Mouse (Mus musculus): ENCODE measurements around the gene Pip4k2c. TPM values are rescaled to one million over a fixed set of nuclear protein-coding genes. Genes with fewer than 3 reads are reported as not detected.

The Pip4k2c gene
- polyA plus RNA-seq, 1 experiment from 2014 or later, result 17.3 TPM

GRCm38 (mm10) chr10:127205373-127205772 is 6.0 kb downstream of the Pip4k2c start:
- WGBS, result 90% methylated on average over 10 of the region's 10 CpGs
- no peak overlapping the region for H3K4me2 ChIP-seq (replicated peaks)
- H3K27ac ChIP-seq, result no peak overlapping the region
- no peak for ATAC-seq
- peaks cover 9% of the 10 kb centered on the region for H3K4me1 ChIP-seq (replicated peaks)
- no peak overlapping the region for H3K4me3 ChIP-seq (replicated peaks)
- no peak overlapping the region for H3K9ac ChIP-seq (replicated peaks)
- no peaks in the 10 kb centered on the region for H3K27me3 ChIP-seq
- H3K36me3 ChIP-seq, result peaks cover 79% of the 10 kb centered on the region
- no peaks in the 10 kb centered on the region for H3K9me3 ChIP-seq

GRCm38 (mm10) chr10:127204589-127204988 is 6.8 kb downstream of the Pip4k2c start:
- Histone ChIP-seq H3K36me3 (peaks cover 87% of the 10 kb centered on the region), H3K9ac (replicated peaks) (no peak overlapping the region), H3K4me2 (replicated peaks) (no peak overlapping the region), H3K9me3 (no peaks in the 10 kb centered on the region), H3K27me3 (no peaks in the 10 kb centered on the region), H3K27ac (no peak overlapping the region), H3K4me3 (replicated peaks) (no peak overlapping the region), H3K4me1 (replicated peaks) (peaks cover under 1% of the 10 kb centered on the region)
- WGBS, result 92% methylated on average over 5 of the region's 5 CpGs
- ATAC-seq, result no peak

GRCm38 (mm10) chr10:127203106-127203505 is 8.3 kb downstream of the Pip4k2c start:
- no peaks in the 10 kb centered on the region for H3K27me3 ChIP-seq
- H3K4me1 ChIP-seq (replicated peaks), result no peaks in the 10 kb centered on the region
- no peak for ATAC-seq
- no peak overlapping the region for H3K4me3 ChIP-seq (replicated peaks)
- no peak overlapping the region for H3K27ac ChIP-seq
- 90% methylated on average over 3 of the region's 3 CpGs for WGBS
- no peak overlapping the region for H3K9ac ChIP-seq (replicated peaks)
- no peak overlapping the region for H3K4me2 ChIP-seq (replicated peaks)
- peaks cover 95% of the 10 kb centered on the region for H3K36me3 ChIP-seq
- H3K9me3 ChIP-seq, result no peaks in the 10 kb centered on the region

- Histone ChIP-seq H3K9me3 (no peaks in the 10 kb centered on the region), H3K27me3 (no peaks in the 10 kb centered on the region), H3K4me2 (replicated peaks) (no peak overlapping the region), H3K36me3 (peaks cover 73% of the 10 kb centered on the region), H3K9ac (replicated peaks) (no peak overlapping the region), H3K4me1 (replicated peaks) (peaks cover 10% of the 10 kb centered on the region), H3K4me3 (replicated peaks) (no peak overlapping the region), H3K27ac (no peak overlapping the region)
- ATAC-seq, result no peak
- WGBS, result 86% methylated on average over 8 of the region's 8 CpGs
These were observed 11.1 kb downstream of the Pip4k2c start for GRCm38 (mm10) chr10:127200279-127200678.

- WGBS, result 86% methylated on average over 11 of the region's 11 CpGs
- H3K27ac ChIP-seq, result no peak overlapping the region
- peaks cover 17% of the 10 kb centered on the region for H3K4me1 ChIP-seq (replicated peaks)
- ATAC-seq, result no peak
- no peak overlapping the region for H3K4me2 ChIP-seq (replicated peaks)
- no peaks in the 10 kb centered on the region for H3K27me3 ChIP-seq
- no peak overlapping the region for H3K9ac ChIP-seq (replicated peaks)
- H3K4me3 ChIP-seq (replicated peaks), result no peak overlapping the region
- H3K9me3 ChIP-seq, result no peaks in the 10 kb centered on the region
- H3K36me3 ChIP-seq, result peaks cover 65% of the 10 kb centered on the region
These were observed 11.9 kb downstream of the Pip4k2c start for GRCm38 (mm10) chr10:127199474-127199873.

- peaks cover 21% of the 10 kb centered on the region for H3K4me1 ChIP-seq (replicated peaks)
- no peak overlapping the region for H3K27ac ChIP-seq
- WGBS, result 77% methylated on average over 5 of the region's 5 CpGs
- H3K9me3 ChIP-seq, result no peaks in the 10 kb centered on the region
- no peak overlapping the region for H3K9ac ChIP-seq (replicated peaks)
- no peaks in the 10 kb centered on the region for H3K27me3 ChIP-seq
- H3K36me3 ChIP-seq, result peaks cover 61% of the 10 kb centered on the region
- H3K4me3 ChIP-seq (replicated peaks), result no peak overlapping the region
- no peak overlapping the region for H3K4me2 ChIP-seq (replicated peaks)
- ATAC-seq, result no peak
These were observed 12.3 kb downstream of the Pip4k2c start for GRCm38 (mm10) chr10:127199068-127199467.

- Histone ChIP-seq H3K27me3 (no peaks in the 10 kb centered on the region), H3K9me3 (no peaks in the 10 kb centered on the region), H3K36me3 (peaks cover 56% of the 10 kb centered on the region), H3K4me2 (replicated peaks) (no peak overlapping the region), H3K4me1 (replicated peaks) (peaks cover 23% of the 10 kb centered on the region), H3K27ac (no peak overlapping the region), H3K9ac (replicated peaks) (no peak overlapping the region), H3K4me3 (replicated peaks) (no peak overlapping the region)
- ATAC-seq, result no peak
- 76% methylated on average over 2 of the region's 2 CpGs for WGBS
These were observed 12.9 kb downstream of the Pip4k2c start for GRCm38 (mm10) chr10:127198492-127198891.

GRCm38 (mm10) chr10:127197505-127198110 is 13.8 kb downstream of the Pip4k2c start:
- Histone ChIP-seq H3K9me3 (no peaks in the 10 kb centered on the region), H3K27ac (no peak overlapping the region), H3K27me3 (no peaks in the 10 kb centered on the region), H3K36me3 (peaks cover 53% of the 10 kb centered on the region), H3K4me2 (replicated peaks) (no peak overlapping the region), H3K4me3 (replicated peaks) (no peak overlapping the region), H3K9ac (replicated peaks) (no peak overlapping the region), H3K4me1 (replicated peaks) (peaks cover 30% of the 10 kb centered on the region)
- no peak for ATAC-seq
- 92% methylated on average over 11 of the region's 11 CpGs for WGBS

- Histone ChIP-seq H3K36me3 (peaks cover 53% of the 10 kb centered on the region), H3K4me2 (replicated peaks) (no peak overlapping the region), H3K4me1 (replicated peaks) (peaks cover 30% of the 10 kb centered on the region), H3K9me3 (no peaks in the 10 kb centered on the region), H3K27ac (no peak overlapping the region), H3K4me3 (replicated peaks) (no peak overlapping the region), H3K27me3 (no peaks in the 10 kb centered on the region), H3K9ac (replicated peaks) (no peak overlapping the region)
- no peak for ATAC-seq
- 92% methylated on average over 8 of the region's 8 CpGs for WGBS
These were observed 14.3 kb downstream of the Pip4k2c start for GRCm38 (mm10) chr10:127197104-127197503.

- peak overlapping the region; percentile 91 for H3K27ac ChIP-seq
- 6% methylated on average over 5 of the region's 5 CpGs for WGBS
- peak; percentile 60 for ATAC-seq
- H3K36me3 ChIP-seq, result peaks cover 51% of the 10 kb centered on the region
- peak overlapping the region; percentile 92 for H3K4me3 ChIP-seq (replicated peaks)
- peak overlapping the region; percentile 79 for H3K4me2 ChIP-seq (replicated peaks)
- H3K4me1 ChIP-seq (replicated peaks), result peaks cover 30% of the 10 kb centered on the region
- peak overlapping the region; percentile 96 for H3K9ac ChIP-seq (replicated peaks)
- H3K9me3 ChIP-seq, result no peaks in the 10 kb centered on the region
- H3K27me3 ChIP-seq, result no peaks in the 10 kb centered on the region
These were observed 15.0 kb downstream of the Pip4k2c start for GRCm38 (mm10) chr10:127196392-127196791.

GRCm38 (mm10) chr10:127195328-127196129 is 15.9 kb downstream of the Pip4k2c start, which contains the start of gene Dtx3:
Dtx3 (minus strand) TSS chr10:127195728.
- H3K4me1 ChIP-seq (replicated peaks), result peaks cover 33% of the 10 kb centered on the region
- peak within 1 kb of the TSS; percentile 92 for H3K4me3 ChIP-seq (replicated peaks)
- peak; percentile 70 for ATAC-seq
- peak within 1 kb of the TSS; percentile 91 for H3K27ac ChIP-seq
- H3K9ac ChIP-seq (replicated peaks), result peak within 1 kb of the TSS; percentile 96
- peaks cover 53% of the 10 kb centered on the region for H3K36me3 ChIP-seq
- no peaks in the 10 kb centered on the region for H3K27me3 ChIP-seq
- WGBS, result 0% methylated on average over 35 of the region's 47 CpGs
- H3K9me3 ChIP-seq, result no peaks in the 10 kb centered on the region
- peak within 1 kb of the TSS; percentile 79 for H3K4me2 ChIP-seq (replicated peaks)
